Mouse (Mus musculus): ENCODE results near the gene Gm43738.

DNA sequence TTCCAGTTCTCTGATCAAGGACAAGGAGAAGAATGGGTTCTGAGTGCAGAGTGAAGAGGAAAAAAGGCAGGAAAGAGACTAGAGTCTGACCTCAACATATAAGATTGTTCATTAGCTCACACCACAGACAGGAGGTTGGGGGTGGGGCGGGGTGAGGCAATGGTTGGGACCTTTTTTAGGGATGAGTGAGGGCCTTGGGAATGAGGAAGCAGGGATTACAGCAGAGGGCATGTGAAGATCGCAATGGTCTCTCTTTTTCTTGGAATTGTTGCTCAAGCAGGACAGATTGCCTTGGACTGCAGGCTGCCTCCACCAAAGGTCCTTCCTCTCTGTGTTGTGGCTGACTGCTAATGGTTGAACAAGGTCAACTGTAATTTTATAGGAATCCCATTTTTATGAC is 22.4 kb upstream of the Gm43738 start:
- TF ChIP-seq CTCF (IDR thresholded peaks at IDR 0.05; ENCODE audit: control insufficient read depth, insufficient read depth, low read length) (no peak), POLR2A (IDR thresholded peaks at IDR 0.05; ENCODE audit: borderline replicate concordance, control insufficient read depth, low read depth, low read length) (no peak)
